Mouse (Mus musculus) lung, adult 10 weeks (tissue): ENCODE data around the gene Wdr64. TPM values are rescaled to one million over a fixed set of nuclear protein-coding genes. Genes with fewer than 3 reads are reported as not detected.

Source experiments
- polyA plus RNA-seq: library from polyadenylated mRNA; stranded (reverse); fragments of 350-450 nt; fragmentation: Illumina TruSeq; extraction: RNeasy Lipid Tissue Mini Kit (QIAGEN cat#74804); gene quantifications from one replicate; pipeline ENCODE4 v1.2.3, GENCODE M21; 2014; ENCODE audit warnings: low read depth, low replicate concordance; ENCODE audit not compliant: insufficient read depth

Gene Wdr64
- polyA plus RNA-seq, result not detected

DNA sequence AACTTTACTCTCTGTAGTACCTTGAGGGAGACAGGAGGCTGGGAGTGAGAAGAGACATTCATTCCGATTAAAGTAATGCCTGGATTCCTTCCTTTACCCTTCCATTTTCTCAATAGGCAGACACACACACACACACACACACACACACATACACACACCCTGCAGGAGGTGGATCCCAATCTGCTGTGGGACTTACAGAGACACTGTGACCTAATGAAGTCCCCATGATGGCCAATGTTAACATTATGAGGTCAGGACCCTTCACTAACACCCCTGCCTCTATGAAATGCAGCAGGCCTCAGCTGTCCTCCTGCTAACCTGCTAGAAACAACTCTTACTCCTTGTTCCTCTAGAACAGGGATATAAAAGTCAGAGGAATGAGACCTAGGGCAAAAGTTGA is at the start of gene Wdr64:
TSS of gene Wdr64 (plus strand) at position 301 of the 400 bp plus-strand sequence.

DNA sequence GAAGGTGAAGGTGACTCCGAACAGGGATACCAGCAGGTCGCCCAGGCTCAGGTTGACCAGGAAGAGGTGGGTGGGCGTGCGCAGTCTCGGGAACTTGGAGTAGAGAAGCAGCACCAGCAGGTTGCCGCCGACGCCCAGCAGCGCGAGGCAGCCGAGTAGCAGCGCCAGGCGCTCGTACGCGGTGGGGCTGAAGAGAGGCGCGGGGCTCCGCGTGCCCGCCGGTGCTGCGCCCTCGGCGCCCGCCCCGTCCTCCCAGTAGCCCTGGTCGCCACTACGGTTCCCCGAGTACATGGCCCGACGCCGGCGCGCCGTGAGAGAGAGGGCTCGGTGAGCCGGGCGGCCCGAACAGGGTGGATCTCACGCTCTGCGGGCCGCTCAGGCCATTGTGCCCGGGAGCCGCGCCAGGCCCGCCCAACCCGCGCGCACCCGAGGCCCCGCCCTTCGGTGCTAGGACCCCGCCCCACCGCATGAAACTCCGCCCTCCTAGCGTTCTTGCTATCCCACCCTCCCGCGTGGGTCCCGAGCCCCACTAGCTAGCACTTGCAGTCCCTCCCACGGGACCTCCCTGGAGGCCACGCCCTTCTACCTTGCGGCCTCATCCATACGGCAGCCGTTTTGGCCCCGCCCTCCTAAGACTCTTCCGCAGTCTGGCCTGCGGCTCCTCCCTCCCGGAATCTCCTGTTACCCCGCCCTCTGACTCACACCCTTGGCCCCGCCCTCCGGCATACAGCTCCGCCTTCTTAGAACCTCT is 6.0 kb upstream of the Wdr64 start, which contains the start of the genes Opn3 and Chml:
TSS of gene Opn3 (minus strand) at position 531 of the 751 bp plus-strand sequence.
TSS of gene Chml (minus strand) at position 656 of the 751 bp plus-strand sequence.

Other genes starting within 250 kb of the Wdr64 start
- 0.18 TPM for gene Rgs7, start 206.1 kb upstream of the Wdr64 start, polyA plus RNA-seq
- gene Kmo, start 78.2 kb upstream of the Wdr64 start, polyA plus RNA-seq, result 3.1 TPM
- 79.1 TPM for gene Fh1, start 73.0 kb upstream of the Wdr64 start, polyA plus RNA-seq
- 1.6 TPM for gene Opn3, start 5.8 kb upstream of the Wdr64 start, polyA plus RNA-seq
- 2.6 TPM for gene Chml, start 5.7 kb upstream of the Wdr64 start, polyA plus RNA-seq
- 0.55 TPM for gene Exo1, start 182.0 kb downstream of the Wdr64 start, polyA plus RNA-seq
- not detected for gene Gm38100, start 221.7 kb downstream of the Wdr64 start, polyA plus RNA-seq